Mouse (Mus musculus) cerebellum, postnatal 25 days (tissue): ENCODE data around the gene Cpox.

ENCODE experiments used
- DNase-seq, 2 experiments: peaks; one replicate each; pipeline ENCODE4 v3.0.0; 2021; ENCODE audit warnings: mixed read lengths in 2 of 2

Cpox gene

DNA sequence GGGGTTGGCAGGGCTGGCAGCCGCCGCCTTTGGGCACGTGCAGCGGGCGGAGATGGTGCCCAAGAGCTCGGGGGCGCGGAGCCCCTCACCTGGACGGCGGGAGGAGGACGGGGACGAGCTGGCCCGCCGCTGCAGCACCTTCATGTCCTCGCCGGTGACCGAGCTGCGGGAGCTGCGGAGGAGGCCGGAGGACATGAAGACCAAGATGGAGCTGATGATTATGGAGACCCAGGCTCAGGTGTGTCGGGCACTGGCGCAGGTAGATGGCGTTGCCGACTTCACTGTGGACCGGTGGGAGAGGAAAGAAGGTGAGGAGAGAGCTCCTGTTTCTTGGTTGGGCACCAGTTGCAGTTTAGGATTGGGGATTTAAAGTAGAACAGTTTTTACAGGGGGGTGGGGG is 551 bp downstream of the Cpox start:
- DNase-seq, result no peak

DNA sequence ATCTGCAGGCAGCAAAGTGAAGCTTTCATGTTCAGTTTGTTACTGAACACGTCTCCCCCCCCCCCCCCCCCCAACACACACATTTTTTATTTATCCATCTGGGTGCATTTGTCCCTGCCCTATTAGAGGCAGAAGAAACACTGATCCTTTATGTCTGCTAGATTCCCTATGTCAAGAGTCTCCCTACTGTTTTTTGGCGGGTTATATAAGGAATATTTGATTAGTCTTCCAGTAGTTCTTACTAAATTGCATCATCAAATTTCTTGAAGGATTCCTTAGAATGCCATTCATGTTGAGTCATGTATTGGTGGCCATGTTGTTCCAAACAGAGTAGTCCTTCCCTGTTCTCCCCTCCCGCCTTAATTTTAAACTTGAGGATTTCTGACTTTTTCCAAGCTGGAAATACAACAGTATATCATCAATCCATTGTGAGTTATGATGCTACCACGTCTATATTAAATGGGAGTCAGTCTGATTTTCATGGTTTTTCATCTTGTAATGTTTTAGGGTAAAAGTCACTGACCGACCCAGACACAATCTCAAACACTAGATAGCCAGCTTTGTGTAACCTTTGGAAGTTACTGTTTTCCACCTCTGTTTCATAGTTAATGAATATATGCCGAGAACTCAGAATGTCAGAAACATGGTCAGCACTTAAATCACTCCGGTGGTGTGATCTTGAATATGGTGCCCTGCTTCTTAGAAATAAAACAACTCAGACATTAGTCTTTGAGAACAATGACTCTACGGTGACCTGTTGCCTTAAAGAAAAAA is 1.3 kb downstream of the Cpox start:
- DNase-seq, result no peak

DNA sequence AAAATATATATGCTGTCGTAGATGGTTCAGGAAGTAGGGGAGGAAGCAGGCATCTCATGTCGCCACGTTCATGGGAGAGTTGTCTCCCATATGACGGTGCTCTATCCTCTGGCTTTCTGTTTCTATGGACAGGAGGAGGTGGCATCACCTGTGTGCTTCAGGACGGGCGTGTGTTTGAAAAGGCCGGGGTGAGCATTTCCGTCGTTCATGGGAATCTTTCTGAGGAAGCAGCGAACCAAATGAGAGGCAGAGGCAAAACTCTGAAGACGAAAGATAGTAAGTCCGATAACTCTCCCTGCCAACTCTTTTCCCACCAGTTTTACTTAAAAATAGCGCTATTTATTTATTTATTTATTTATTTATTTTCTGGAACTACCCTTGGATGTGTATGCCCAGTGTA is 2.3 kb downstream of the Cpox start:
- no peak for DNase-seq

DNA sequence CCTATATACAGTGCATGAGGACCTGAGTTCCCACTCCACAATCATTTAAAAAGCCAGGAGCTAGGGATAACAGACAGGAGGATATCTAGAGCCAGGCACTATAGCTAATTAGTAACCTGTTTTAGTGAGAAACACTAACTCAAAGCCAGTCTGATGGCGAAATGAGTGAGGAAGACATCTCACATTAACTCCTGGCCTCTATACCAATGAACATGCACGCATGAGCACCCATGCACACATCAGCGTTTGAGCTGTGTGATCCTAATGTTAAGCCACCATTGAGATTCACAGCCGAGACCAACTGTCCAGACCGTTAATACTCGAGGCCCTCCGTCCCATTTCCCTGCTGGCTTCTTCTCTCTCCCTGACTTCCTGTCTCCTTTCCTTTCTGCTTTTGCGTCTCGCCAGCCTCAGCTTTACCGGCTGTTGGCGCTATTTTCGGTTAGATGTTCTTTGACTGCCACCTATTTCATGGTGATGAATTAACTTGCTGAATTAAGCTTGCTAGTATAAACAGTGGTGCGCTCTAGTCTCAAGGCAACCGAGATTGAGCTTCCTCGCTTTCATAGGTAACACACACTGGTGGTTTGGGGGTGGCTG is 3.8 kb downstream of the Cpox start:
- no peak for DNase-seq

DNA sequence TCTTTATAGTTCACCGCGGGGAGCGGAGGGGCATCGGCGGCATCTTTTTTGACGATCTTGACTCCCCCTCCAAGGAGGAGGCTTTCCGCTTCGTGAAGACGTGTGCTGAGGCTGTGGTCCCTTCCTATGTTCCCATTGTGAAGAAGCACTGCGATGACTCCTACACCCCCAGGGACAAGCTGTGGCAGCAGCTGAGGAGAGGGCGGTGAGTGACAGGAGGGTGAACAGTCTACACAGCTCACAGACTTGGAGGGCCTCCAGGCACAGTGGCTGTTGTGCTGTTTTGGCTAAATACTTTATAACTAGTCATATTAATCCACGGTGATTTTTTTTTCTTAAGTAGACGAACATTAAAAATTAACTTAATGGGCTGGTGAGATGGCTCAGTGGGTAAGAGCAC is 5.2 kb downstream of the Cpox start:
- no peak for DNase-seq

DNA sequence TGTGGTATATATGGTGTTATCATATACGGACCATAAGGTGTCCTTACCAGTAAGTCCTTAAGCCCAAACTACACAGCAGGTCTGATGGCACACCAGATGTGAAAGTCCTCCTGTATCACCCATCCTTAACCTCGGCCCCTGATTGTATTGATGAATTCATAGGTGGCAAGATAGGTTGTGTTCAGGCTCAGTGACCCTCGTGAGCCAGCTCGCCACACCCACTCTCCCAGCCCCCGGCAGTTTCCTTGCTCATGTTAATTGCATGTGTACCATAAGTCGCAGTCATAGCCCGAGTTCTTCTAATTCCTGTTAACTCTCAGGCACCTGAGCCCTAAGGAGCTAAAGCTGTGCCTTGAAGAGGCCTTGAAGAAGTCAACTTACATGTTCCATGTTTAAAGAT is 6.1 kb downstream of the Cpox start:
- no peak for DNase-seq

DNA sequence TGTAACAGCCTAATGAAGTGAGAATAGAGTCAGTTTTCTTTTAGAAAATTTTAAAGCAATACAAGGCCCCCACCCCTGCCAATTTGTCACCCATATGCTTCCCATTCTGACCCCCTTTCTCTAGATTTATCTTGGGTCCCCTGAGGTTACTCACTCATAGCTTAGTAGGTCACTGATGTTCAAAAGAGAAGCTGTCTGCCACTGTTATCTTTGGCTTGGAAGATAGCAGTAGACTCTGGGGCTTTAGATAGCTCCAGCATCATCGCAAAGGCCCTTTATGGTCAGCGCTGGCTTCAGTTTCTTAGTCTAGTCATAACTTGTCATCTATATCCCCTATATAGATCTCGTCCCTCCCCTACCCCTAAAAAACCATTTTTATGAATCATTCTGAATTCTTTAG is 6.5 kb downstream of the Cpox start:
- no peak for DNase-seq

DNA sequence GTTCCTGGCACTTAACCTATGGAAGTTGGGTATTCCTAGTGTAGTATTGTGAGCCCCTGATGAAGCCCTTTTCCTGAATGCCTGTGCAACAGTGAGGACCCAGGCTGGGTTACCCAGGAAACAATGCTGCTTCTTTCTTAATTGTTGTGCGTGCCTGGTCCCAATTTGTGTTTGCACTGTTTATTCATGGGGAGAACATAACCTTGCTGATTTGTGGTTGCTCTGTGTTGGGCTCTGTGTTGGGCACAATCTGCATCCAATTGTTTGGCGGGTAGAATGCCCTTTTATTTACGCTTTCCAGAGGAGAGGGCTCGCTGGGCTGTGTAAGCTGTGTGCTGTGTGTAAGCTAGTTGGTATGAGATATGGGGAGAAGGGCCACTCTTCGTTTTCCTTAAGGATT is 7.4 kb downstream of the Cpox start:
- no peak for DNase-seq

DNA sequence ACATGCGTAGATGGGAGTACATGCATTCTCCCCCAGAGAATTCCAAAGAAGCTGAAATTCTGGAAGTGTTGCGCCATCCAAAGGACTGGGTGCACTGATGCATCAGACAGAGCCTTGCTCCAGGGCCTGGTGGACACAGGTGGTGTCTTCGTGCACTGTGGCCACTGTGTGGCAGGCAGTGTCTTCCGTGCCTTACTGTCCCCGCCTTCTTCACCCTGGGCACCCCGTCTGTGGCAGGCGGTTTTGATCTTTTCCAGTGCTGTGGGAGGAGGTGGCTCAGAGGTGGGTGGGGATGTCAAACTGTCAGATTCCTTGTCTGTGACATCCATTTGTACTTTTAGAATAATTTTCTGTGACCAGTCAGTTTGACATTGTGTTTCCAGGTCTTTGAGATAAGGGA is 8.6 kb downstream of the Cpox start:
- no peak for DNase-seq

DNA sequence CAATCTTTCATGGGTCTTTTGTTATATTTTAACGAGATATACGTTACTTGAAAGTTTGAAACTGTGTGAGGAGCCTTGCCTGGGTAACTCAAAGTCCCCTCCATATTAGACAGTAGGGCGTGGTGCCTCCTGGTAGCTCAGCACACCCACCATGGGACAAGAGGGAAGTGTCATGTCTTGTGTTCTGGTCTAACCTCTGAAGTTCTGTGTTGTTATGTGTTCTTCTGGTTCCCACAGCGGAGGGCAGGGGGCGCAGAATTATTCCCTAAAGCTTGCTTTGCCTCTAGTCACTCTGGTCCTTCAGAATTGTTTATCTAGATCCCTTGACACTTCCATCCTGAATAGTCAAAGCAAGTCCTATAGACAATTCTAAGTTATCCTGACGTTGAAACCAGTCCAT is 12.0 kb downstream of the Cpox start:
- DNase-seq, result no peak

DNA sequence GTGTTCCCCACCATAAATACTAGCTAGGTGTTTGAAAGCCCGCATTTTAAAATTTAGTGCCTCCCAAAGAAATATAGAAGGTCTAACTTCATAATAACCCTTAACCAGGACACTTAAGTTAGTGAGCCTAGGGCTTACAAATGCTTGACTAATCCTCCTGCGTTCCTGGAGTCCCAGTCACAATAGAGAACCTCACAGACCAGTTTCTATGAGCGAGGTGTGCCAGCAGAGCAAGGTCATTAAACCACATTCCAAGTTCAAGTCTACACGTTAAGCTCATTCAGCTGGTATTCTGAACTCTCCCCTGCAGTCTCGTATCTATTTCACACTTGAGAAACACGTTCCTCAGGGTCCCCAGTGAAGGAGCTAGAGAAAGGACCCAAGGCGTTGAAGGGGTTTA is 12.8 kb downstream of the Cpox start:
- DNase-seq, result no peak

DNA sequence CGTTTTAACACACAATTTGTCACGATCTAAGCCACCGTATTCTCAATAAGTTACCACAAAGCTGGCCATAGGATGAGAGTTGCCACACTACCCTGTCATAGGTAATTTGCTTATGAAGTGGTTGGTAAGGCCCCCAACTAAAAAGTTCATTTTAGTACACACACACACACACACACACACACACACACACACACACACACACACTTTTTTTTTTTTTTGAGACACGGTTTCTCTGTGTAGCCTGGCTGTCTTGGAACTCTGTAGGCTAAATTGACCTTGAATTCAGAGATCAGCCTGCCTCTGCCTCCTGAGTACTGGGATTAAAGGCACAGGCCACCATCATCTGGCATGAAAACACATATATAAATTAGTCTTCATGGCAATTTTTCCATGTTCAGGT is 13.8 kb downstream of the Cpox start:
- no peak for DNase-seq

DNA sequence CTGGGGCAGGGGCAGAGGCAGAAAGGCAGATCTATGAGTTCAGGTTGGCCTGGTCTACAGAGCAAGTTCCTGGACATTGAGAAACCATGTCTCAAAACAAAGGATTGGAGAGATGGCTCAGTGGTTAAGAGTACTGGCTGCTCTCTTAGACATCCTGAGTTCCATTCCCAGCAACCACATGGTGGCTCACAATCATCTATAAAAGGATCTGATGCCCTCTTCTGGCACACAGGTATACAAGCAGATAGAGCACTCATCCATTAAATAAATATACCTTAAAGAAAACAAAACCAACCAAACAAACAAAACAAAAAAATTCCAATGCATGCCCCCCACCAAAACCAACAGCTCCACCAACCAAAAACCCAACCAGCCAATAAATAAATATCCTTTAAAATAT is 14.4 kb downstream of the Cpox start:
- no peak for DNase-seq

DNA sequence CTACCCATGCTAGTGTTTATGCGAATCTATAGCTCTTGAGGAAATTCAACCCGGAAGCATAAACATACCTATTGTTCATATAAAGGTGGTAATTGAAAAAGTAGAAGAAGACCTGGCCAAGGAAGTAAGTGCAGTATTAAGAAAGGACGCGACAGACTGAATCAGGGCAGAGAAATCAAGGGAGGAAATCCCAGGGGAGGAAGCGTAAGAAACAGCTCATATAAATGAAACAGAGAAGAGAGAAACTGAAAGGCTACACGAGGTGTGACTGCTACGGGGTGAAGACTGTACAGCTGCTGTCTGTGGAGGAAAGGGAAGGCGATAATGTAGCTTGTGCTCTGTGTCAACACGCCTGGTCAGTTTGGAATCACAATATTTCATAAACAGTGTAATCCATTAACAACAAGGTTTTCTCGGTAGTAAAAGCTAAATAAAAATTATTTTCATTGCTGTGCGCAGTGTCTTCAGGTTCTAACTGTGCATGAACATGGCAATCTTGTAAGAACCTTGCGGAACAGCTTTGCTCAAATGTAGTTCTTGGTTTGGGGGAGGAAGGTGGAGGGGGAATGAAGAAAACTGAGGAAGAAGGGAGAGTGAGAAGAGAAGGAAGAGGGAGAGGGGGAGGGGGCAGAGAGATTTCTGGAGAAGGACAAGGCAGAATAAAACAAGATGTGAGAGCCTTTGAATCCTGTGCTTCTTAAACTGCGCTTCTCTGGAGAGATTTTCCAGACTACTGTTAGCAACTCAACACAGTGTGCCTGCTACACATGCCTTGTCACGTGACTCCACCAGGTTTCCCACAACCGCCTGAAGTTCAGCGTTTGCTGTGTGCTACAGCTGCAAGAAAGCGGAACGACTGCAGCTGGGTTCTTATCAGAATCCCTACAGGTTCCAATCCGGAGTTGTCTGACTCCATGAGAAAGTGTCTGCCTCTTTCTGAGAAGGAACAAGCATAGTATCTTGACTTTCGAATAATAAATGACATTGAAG is 15.8 kb downstream of the Cpox start:
- no peak for DNase-seq

DNA sequence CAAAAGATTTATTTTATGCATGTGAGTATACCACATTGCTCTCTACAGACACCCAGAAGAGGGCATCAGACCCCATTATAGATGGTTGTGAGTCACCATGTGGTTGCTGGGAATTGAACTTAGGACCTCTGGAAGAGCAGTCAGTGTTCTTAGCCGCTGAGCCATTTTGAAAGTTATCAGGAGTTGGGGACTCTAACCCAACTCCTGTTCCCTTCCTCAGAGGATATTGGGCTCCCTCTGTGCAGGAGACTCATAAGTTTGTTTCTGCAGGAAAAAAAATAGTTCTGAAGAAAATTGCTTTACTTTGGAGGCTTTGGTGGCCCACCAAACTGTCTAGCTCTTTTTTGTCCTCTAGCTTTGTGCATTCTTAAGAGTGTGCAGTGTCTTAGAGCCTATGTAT is 18.4 kb downstream of the Cpox start:
- DNase-seq, result no peak

DNA sequence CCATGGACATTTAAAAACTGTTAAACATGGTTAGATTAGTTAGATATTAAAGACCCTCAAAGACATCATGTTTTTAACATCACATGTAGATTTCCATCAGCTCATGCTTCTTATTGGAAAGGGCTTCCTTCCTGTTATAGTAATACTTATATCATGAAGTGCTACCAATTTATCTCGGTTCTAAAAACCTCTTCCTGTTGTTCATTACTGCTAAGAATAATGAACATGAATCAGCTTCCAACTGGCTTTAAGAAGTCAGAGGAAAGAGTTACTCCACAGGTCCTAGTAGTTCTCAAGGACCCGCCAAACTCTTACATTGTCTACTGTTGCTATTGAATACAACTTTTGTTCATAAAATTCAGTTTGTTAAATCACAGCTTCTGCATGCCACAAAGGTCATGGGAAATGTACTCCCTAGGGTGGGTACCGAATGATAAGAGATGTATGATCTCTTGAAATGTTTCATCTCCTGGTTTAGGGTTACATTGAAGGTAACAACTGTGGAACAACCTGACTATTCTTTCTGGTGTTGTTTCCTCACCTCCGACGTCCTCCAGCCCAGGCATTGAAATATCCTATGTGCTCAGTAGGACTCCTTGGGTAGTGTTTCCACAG is 19.6 kb downstream of the Cpox start:
- DNase-seq, result no peak

DNA sequence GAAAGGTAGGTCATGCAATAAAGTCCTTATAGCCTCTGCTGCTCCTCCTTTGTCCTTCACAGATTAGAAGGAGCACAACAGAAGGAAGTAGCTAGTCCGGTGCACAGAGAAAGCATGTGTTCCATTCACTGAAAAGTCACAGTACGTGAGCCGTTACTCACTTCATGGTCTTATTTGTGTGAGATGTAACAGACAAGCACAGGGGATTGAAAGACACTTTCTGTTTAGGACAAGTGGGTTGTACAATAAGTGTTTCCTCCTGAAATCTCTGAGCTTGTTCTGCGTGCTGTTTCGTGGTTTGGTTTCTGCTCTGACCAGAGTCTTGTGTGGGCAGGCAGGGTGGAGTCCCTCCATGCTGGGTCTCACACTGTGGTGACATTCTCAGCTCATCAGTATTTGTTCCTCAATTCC is 20.2 kb downstream of the Cpox start:
- no peak for DNase-seq

DNA sequence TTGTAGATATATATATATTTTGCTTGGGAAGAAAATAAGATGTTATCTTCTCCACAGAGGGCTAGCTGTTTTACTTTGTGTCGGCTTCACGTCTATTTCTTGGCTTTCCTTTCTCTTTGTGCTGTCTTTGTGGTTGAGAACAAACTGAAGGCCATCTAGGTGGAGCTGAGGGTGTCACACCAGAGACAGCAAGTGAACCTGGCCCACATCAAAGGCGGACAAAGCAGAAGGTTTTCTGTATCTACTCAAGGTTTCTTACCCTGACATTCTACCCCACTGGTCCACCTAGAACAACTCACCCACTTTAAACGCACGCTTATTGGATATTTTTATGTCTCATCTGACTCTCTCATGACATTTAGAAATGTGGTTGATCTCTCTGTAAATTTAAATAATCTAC is 24.0 kb downstream of the Cpox start:
- no peak for DNase-seq

DNA sequence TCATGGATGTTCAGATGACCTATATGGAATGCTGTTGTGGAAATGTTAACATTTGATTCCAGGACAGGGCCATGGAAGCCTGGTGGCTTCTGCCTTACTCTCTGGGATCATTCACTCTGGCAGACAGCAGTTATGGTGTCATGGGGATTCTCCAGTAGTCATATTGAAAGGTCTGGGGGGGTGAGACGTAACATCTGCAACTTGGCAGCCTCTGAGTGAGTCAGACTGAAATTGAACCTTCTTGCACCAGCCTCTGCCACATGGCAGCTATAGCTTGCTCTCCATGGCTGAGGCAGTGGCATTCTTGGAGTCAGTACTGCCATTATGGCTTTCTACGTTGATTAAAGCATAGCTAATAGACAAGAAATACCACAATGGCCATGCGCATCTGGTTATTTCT is 26.7 kb downstream of the Cpox start:
- no peak for DNase-seq

DNA sequence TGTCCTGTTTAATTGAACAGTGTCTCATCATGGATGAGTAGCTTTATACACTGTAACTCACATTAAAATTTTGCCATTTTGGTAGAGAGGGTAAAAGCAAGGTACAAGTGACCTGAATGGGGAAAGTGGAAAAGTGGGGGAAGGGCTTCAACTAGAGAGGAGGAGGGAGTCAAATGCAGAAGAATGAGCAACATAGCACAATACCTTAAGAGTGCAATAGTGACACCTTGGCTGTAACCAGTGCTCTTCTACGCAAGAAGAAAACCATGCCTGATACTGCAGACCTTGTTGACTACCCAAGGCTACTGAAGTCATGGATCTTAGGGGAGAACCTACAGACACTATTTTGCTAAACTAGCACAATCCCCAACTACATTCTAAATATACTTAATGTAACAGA is 27.2 kb downstream of the Cpox start:
- DNase-seq, result no peak

DNA sequence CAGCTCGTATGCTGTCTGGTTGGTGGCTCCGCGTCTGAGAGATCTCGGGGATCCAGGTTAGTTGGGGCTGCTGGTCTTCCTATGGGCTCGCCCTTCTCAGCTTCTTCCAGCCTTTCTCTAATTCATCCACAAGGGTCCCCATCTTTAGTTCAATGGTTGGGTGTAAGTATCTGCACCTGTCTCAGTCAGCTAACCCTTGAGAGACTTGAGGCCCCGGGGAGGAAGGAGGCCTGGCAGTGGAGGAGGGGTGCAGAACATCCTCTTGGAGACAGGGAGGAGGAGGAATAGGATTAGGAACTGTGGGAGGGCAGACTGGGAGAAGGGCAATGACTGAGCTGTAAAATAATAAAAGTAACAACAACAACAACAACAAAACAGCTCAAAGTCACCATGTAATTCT is 30.1 kb downstream of the Cpox start:
- no peak for DNase-seq

DNA sequence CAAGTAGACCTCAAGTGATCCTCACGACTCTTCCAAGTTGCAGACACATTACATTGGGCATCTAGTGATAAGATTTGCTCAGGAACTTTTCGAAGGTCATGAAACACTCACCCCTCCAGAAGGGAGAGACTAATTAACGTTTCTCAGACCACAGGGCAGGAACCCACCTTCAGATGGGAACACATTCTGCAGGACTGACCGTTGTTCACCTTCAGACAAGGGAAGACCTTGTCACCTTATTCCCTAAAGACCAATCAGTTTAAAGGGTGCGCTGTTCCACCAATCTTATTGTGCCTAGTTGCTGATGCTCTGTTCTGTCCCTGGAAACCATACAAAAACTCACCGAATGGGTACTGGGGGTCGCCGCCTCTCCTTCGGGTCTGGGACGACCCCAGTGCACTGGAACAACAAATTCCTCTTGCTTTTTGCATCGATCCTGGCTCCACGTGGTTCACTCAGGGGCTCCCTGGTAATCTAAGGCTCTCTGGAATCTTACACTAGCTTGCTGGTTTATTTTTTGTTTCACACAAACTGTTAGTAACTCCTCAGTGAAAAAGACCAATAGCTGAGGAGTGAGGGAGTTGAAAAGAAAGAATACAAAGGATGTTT is 30.8 kb downstream of the Cpox start:
- no peak for DNase-seq

DNA sequence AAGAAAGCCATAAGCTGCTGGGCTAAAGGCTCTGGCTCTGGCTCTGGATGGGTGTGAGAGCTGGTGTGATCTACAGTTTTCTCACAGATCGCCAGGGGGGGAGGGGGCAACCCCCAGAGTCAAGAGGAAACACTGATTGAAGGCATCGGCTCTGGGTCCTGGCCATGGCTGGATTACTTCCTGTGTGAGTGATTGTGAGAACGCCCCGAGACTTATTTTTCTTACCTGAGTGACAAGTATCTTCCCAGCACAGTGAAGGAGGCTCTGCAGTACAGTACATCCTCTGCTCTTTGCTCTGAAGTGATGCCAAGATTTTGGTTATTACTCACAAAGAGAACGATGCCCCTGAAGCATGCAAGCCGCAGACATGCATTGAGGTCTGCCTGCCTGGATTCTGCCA is 31.7 kb downstream of the Cpox start:
- DNase-seq, result no peak
